Mouse (Mus musculus) embryonic fibroblast, embryonic 13.5 days (primary cell): Measurements from ENCODE around the gene Gpr149.
A peak's percentile ranks its signal among the peaks of the same experiment; 100 is the strongest.

ENCODE experiments used
- CTCF ChIP-seq: IDR thresholded peaks from 2 replicates; pipeline ENCODE4 v1.5.1; 2011; ENCODE audit warnings: mild to moderate bottlenecking, control low read depth, low read length, moderate library complexity, borderline replicate concordance; ENCODE audit not compliant: insufficient read depth
- POLR2A ChIP-seq: IDR thresholded peaks from 2 replicates; pipeline ENCODE4 v1.6.1; 2011; ENCODE audit warnings: low read depth, mild to moderate bottlenecking, control low read depth, low read length, moderate library complexity

DNA sequence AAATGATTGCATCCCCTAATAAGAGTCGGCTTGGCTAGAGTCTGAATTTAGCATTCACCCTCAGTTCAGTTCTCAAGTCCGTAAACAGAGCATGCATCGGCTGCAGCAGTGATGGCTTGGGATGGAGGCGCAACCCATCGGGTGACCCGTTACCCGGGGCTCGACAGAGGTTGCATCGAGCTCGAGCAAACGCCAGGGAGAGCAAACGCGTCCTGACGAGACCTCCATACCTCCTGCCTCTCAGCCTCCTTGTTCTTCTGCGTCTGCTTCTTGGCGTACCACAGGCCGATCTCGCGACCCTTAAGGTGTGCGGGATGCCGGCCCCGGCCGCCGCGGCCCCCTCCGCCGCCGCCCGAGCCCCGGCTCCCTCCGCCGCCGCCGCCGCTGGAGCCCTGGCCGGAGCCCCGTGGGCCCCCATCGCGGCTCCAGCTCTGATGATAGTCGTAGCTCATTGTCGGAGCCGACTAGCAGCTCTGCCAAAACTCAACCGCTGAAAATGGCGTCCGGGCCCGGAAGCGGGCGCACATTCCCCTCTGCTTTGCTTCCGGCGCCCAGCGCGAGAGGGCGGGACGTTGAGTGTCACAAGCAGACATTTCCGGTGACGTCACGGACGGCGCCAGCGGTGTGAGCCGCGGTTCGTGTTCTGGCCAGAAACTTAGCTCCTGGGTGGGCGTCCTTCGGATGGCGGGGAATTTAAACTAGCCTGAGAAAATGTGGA, 98.3 kb downstream of the Gpr149 start, which contains the start of gene Dhx36:
- TF ChIP-seq CTCF (no peak), POLR2A (peak; percentile 47)
